Mouse (Mus musculus): ENCODE results near the gene Tspan18.

GRCm38 (mm10) chr2:93304273-93304634 is 30.1 kb downstream of the Tspan18 start:
- TF ChIP-seq CTCF (IDR thresholded peaks at IDR 0.05; ENCODE audit: low read depth, low read length) (no peak), EP300 (IDR thresholded peaks at IDR 0.05; ENCODE audit: insufficient read depth, low read depth, low read length) (no peak)
